Mouse (Mus musculus): ENCODE data around the gene Mettl26.
A peak's percentile ranks its signal among the peaks of the same experiment; 100 is the strongest.

Gene Mettl26

GRCm38 (mm10) chr17:25874721-25875170 is at the start of gene Mettl26:
Mettl26 (plus strand) TSS chr17:25875074.
- no peak for DNase-seq (ENCODE audit: low read depth)

- DNase-seq (ENCODE audit: low read depth) = no peak
Observed at GRCm38 (mm10) chr17:25825311-25825710, 49.6 kb upstream of the Mettl26 start.

- no peak for DNase-seq (ENCODE audit: low read depth)
Observed at GRCm38 (mm10) chr17:25825984-25826570, 48.8 kb upstream of the Mettl26 start.

GRCm38 (mm10) chr17:25827011-25827410 is 47.9 kb upstream of the Mettl26 start:
- no peak for DNase-seq (ENCODE audit: low read depth)

GRCm38 (mm10) chr17:25827546-25828222 is 47.2 kb upstream of the Mettl26 start:
- DNase-seq (ENCODE audit: low read depth) = no peak

DNA sequence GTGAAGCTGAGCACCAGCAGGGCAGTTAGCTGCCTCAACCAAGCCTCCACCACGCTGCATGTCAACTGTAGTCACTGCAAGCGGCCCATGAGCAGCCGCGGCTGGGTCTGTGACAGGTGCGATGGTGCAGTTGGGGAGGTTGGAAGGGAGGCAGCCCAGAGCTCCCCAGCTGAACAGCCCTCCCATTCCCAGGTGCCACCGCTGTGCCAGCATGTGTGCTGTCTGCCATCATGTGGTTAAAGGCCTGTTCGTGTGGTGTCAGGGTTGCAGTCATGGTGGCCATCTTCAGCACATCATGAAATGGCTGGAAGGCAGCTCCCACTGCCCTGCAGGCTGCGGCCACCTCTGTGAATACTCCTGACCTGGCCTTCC is 46.7 kb upstream of the Mettl26 start:
- no peak for DNase-seq (ENCODE audit: low read depth)

DNA sequence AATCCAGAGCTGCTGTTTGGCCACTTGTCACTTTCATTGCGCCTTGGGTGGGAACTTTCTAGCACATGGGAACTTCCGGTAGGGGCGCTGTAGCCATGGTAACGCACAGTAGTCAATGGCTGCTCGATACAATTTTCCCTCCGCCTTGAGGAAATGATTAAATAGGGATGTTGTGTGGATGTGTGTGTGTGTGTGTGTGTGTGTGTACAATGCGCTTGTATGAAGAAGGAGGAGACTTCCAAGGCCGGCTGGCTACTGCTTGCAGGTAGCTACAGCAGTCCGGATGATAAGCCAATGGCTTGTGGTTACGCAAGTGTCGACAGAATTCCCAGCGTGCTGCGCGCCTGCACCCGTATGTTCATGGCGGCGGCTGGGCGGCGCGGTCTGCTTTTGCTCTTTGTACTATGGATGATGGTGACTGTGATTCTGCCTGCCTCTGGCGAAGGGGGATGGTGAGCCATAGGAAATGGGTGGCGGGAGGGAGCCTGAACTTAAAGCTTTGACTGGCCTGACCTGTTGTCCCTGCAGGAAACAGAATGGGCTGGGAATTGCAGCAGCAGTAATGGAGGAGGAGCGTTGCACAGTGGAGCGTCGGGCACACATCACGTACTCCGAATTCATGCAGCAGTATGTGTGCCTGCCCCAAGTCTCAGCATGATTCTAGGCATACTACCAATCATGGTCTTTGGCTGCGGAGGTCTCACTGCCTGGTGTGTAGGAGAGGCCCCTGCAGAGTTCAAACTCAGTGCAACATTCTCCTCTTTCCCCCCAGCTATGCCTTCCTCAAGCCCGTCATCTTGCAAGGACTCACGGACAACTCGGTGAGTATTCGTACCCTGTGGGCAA is 45.9 kb upstream of the Mettl26 start, which contains the start of gene Jmjd8:
Gene Jmjd8, plus strand, starts transcription at position 156 of the 846 bp plus-strand sequence.
- DNase-seq (ENCODE audit: low read depth) = no peak

GRCm38 (mm10) chr17:25829558-25830017 is 45.3 kb upstream of the Mettl26 start:
- no peak for DNase-seq (ENCODE audit: low read depth)

DNA sequence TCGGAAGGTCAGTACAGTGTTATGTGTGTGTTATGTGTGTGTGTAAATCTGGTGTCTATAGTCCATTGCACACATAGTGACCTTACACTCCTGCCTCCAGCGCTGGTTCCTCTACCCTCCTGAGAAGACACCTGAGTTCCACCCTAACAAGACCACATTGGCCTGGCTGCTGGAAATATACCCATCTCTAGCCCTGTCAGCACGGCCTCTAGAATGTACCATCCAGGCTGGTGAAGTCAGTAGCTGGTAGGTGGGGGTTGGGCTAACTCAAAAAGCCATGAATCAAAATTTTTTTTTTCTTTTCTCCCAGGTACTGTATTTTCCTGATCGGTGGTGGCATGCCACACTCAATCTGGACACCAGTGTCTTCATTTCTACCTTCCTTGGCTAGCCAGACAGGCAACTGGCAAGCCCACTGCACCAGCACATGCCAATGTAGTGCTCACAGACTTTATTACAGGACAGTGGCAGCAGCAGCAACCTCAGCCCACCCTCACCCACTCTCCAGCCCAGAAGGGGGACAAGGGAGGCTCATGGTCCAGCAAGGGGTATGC is 44.6 kb upstream of the Mettl26 start:
- no peak for DNase-seq (ENCODE audit: low read depth)

DNA sequence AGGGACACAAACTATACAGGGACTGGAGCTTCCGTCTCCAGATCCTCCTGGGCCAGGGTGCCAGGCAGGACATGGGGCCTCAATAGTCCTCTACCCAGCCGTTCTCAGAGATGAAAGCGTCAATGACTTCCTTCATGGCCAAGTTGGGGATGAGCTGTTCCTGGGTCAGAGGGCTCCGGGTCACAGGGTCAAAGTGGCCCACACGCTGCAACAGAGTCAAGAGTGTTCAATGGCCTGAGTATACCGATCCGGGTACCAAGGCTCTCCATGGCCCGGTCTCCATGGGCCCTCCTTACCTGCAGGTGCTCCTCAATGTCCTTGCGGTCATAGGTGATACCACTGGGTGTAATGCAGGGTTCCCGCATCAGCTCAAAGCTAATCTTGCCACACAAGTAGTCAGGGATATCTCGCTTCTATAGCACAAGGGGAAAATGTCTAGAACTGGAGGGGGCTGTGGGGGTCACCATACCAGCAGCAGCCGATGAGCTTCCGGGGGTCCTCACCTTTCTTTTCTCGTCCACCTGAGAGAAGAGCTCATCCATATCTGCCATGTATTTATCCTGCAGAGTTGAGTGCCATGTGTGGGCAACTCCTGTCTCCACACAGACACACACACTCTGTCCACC is 44.0 kb upstream of the Mettl26 start:
- no peak for DNase-seq (ENCODE audit: low read depth)

DNA sequence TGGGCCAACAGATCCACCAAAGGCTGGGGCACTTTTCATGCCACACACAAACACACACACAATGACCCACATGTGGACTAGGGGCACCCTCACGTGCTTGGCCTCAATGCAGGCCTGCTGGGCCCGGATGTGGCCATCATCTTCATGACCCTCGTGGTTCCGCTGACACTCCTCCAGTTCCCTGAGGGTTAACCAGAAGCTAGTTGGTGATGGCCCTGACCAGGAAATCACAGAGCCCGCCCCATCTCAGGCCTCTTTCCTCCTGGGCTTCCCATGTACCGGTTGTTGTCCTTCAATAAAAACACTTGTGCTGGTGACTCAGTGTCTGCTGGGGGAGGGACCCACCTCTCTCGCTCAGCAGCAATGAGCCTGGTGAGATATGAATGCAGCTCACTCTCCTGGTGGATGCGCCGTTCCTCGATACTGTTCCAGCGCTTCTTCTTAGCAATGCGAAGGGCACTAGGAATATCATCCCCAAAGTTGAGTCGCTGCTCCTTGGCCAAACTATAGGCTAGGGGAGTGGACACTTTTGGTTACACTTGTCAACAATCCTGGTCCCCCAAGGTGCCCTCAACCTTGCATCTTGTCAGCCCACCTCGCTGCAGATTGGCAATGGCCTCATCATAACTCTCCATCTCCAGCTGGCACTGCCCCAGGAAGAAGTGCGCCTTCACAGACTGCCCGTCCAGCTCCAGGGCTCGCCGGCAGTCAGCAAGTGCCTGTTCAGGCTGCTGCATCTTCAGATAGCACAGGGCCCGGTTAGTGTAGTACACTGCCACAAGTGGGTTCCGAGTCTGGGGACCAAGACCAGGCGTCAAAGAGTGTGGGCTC is 43.2 kb upstream of the Mettl26 start:
- DNase-seq (ENCODE audit: low read depth) = peak; percentile 80

DNA sequence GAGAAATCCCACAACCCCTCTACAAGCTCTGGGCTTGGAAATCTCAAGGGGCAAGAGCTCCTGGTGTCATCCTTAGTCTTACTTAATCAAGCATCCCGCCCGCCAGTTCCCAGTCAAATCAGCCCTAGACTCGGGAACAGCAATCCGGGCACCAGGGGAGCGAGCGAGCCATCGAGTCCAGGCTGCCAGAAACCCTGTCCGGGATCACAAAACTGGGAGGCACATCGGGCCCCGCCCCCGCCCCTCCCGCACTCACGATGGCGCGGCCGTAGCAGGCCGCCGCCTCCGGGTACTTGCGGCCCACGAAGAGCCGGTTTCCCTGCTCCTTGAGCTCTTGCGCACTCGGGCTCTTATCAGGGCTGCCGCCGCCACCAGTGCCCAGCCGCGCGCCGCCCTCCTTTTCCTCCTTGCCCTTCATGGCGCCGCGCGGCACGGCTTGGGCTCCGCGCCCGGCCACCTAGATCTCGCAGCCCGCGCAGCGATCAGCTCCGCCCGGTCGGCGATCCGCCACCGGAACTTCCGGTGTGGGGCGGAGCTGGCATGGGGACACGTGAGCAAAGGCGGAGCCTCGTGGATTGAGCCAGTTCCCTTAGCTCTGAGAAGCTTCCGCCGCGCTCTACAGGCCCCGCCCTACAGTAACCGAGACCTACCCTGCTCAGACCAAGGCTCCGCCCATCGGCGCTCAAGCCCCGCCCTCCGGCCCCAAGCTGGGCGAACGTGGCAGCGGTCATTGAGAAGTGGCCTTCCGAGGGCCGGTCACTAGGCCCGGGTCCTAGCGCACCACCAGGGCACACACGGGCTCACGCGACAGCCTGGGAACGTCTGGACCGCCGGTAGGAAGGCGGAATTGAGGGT is 42.2 kb upstream of the Mettl26 start:
- DNase-seq (ENCODE audit: low read depth) = peak; percentile 100

DNA sequence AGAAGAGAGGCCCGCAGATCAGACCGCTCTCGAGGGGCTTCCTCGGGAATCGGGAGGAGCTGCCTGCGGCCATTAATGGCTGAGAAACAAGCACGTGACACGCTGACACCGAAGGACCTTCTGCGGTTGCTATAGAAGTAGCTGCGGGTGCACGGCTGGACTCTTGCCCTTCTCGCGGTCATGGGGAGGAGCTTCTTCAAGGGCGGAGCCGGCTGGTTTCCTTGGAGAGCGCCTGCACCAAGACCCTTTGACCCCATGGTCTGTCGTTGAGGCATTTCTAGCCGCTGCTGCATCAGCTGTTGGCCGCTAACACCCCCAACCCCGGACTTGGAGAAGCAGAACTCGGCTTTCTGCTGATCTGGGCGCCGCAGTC is 41.6 kb upstream of the Mettl26 start, which contains the start of gene Stub1:
Gene Stub1, minus strand, starts transcription at position 114 of the 373 bp plus-strand sequence.
- peak; percentile 99 for DNase-seq (ENCODE audit: low read depth)

GRCm38 (mm10) chr17:25833961-25834594 is 40.8 kb upstream of the Mettl26 start:
- no peak for DNase-seq (ENCODE audit: low read depth)

DNA sequence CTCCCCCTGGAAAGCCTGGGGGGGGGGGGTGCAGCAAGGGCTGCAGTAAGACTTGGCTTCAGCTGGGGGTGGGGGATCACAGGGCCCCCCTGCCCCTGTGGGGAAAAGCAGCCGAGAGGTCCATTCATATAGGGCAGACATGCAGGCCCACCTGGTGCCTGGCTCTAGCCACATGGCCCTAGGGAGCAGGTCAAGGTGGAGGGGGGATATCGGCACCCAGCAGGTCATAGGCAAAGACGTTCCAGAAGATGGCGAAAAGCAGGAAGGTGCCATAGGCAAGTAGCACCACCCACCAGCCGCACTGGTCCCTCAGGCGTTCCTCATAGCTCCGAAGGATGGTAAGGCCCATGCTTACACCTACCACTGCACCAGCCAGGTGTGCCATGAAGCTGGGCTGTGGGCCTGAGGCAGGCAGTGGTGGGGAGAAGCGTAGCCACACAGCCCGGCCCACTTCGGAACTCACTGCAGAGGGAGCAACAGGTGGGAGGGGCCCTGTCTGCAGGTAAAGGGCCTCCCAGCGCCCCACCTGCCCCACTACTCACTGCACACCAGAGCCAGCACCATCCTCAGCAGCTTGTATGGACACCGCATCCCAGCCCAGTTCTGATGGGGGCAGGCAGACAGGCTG is 40.2 kb upstream of the Mettl26 start:
- no peak for DNase-seq (ENCODE audit: low read depth)

GRCm38 (mm10) chr17:25835301-25835700 is 39.6 kb upstream of the Mettl26 start:
- DNase-seq (ENCODE audit: low read depth) = no peak

GRCm38 (mm10) chr17:25835816-25836215 is 39.1 kb upstream of the Mettl26 start:
- no peak for DNase-seq (ENCODE audit: low read depth)

DNA sequence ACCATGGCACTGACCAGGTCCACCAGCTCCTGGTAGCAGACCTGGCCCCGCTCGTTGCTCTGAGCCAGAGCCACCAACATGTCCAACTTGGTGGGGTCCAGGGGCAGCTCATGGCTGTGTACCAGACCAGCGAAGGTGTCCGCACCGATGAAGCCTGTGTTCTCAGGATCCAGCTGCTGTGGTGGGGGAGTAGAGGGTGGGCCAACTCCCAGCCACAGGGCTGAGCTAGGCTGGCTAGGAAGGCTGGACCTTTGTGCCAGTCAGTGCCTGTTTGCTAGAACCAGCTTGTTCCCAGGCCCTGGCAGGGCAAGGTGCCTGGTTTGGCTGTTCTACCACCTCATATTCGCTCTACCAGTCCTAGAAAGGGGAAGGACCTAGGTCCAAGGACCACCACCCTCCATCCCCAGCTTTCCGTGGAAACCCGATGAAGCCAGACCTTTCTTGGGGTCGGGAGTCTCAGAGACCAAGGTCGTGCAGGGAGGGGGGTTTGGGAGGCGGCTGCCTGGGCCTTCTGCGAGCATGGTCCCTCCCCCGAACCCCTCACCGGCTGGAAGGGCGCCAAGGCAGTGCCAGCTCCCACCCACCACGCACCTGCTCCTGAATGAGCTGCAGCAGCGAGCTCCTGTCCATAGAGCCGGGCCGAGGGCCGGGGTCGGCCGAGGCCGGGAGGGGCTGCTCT is 38.3 kb upstream of the Mettl26 start:
- DNase-seq (ENCODE audit: low read depth) = no peak

- DNase-seq (ENCODE audit: low read depth) = no peak
Observed at GRCm38 (mm10) chr17:25837076-25837410, 37.8 kb upstream of the Mettl26 start, which contains the start of gene Rhbdl1. Rhbdl1 (minus strand) TSS chr17:25837295.

All from 416B (cell line).